Mouse (Mus musculus): ENCODE data around the gene Bbx. TPM values are rescaled to one million over a fixed set of nuclear protein-coding genes. Genes with fewer than 3 reads are reported as not detected.

Gene Bbx
- polyA plus RNA-seq, 1 experiment from 2014 or later = 20.4 TPM

DNA sequence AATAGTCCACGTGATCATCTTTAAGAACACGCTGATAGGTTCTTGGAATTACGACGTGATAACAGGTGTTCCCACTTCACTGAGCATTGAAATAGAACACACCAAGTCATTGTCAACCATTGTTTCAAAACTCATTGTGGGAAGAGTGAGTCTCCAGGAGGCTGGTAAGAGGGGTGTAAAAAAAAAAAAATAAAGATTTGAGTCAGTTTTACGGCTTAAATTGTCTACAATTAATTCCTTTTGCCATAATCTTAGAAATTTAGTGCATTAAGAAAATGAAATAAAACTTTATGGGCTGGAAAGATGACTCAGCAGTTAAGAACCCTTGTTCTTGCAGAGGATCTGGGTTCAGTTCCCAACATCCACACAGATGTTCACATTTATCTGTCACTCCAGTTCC, 261.4 kb downstream of the Bbx start:
- ATAC-seq (ENCODE audit: low FRiP score, low read depth) = no peak
- no peaks in the 10 kb centered on the region for H3K27me3 ChIP-seq
- WGBS = 96% methylated on average over 5 of the region's 5 CpGs

DNA sequence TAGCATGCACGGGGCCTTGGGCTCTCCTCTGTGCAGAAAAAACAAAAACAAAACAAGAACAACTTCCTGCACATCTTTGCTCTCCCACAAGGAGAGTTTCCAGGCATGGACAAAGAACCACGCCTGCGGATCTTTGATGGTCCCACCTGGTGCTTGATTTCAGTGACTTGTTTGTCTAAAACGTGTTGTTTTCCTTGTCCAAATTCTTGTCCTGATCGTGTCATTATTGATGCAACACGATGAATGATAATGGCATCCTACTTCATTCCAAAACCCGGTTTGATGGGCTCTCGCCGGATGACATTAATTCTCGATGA, 264.2 kb downstream of the Bbx start:
- H3K9me3 ChIP-seq = no peaks in the 10 kb centered on the region
- no peaks in the 10 kb centered on the region for H3K27me3 ChIP-seq
- H3K4me2 ChIP-seq = no peak overlapping the region
- H3K9ac ChIP-seq = no peak overlapping the region
- no peak overlapping the region for H3K4me3 ChIP-seq
- no peak for ATAC-seq (ENCODE audit: low FRiP score, low read depth)
- peaks cover 3% of the 10 kb centered on the region; the same call in 1 of the 2 replicates for H3K4me1 ChIP-seq (replicated peaks)
- H3K27ac ChIP-seq (replicated peaks) = no peak overlapping the region
- H3K36me3 ChIP-seq = no peaks in the 10 kb centered on the region
- WGBS = 84% methylated on average over 10 of the region's 10 CpGs

More for the DNA sequence above, 261.4 kb downstream of the Bbx start:
- Histone ChIP-seq H3K4me1 (replicated peaks) (peaks cover 3% of the 10 kb centered on the region; the same call in 1 of the 2 replicates), H3K36me3 (no peaks in the 10 kb centered on the region), H3K9ac (no peak overlapping the region), H3K4me2 (no peak overlapping the region), H3K9me3 (no peaks in the 10 kb centered on the region), H3K4me3 (no peak overlapping the region), H3K27ac (replicated peaks) (no peak overlapping the region)

DNA sequence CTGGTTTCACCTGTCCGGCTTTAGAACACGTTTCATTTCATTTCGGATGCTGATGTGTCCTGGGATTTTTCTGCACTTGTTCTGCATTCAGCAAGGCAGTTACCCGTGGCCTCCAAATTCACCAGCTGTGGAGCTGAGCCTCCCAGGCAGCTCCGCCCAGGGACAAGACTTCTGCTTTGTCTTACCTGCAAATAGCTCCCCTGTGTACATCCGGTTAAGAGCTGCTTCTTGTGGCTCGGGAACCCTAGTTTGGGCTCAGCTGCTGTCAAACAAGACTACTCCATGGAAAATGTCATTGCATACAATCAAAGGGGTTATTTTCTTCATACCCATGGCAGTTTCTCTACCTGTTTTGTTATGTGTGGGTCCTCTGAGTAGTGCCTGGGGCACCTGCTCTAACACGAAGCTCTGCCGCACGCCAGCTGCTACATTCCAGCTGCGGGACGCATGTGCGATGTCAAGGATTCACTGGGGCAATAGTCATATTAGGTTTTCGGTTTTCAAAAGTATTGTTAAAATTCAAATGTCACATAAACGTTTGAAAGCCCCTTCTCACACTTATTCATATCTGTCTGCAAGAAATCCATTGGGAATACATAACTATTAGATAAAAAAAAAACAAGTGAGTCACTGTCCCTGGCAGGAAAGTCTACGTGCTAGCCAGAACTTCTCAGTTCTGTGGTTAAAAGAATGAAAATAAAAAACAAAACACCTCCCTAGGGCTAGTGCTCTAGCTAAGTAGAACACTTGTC, 264.8 kb downstream of the Bbx start:
- no peaks in the 10 kb centered on the region for H3K36me3 ChIP-seq
- no peak for ATAC-seq (ENCODE audit: low FRiP score, low read depth)
- no peak overlapping the region for H3K9ac ChIP-seq
- H3K27ac ChIP-seq (replicated peaks) = no peak overlapping the region
- peaks cover 3% of the 10 kb centered on the region; the same call in 1 of the 2 replicates for H3K4me1 ChIP-seq (replicated peaks)
- WGBS = 70% methylated on average over 16 of the region's 16 CpGs
- H3K4me2 ChIP-seq = no peak overlapping the region
- no peaks in the 10 kb centered on the region for H3K27me3 ChIP-seq
- H3K9me3 ChIP-seq = no peaks in the 10 kb centered on the region
- H3K4me3 ChIP-seq = no peak overlapping the region

DNA sequence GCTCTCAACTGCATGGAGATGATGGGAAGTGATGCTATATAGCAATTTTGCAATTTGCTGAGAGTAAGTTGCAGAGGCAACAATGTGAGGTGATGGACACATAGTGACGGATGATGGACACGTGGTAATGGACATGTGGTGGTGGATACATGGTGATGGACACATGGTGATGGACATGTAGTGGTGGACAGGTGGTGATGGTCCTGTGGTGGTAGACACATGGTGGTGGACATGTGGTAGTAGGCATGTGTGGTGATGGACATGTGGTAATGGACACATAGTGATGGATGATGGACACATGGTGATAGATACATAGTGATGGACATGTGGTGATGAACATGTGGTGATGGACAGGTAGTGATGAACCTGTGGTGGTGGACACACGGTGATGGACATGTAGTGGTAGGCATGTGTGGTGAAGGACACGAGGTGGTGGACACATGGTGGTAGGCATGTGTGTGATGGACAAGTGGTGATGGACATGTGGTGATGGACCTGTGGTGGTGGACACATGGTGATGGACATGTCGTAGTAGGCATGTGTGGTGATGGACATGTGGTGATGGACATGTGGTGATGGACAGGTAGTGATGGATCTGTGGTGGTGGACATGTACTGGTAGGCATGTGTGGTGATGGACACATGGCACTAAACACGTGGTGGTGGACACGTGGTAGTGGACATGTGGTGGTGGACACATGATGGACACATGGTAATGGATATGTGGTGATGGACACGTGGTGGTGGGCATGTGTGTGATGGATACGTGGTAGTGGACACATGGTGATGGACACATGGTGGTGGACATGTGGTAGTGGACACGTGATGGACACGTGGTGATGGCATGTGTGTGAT, 271.5 kb downstream of the Bbx start:
- no peaks in the 10 kb centered on the region for H3K4me1 ChIP-seq (replicated peaks)
- H3K9ac ChIP-seq = no peak overlapping the region
- no peak overlapping the region for H3K4me3 ChIP-seq
- ATAC-seq (ENCODE audit: low FRiP score, low read depth) = peak; percentile 72; the same call in 1 of the 2 replicates
- 98% methylated on average over 11 of the region's 11 CpGs for WGBS
- H3K4me2 ChIP-seq = no peak overlapping the region
- no peaks in the 10 kb centered on the region for H3K36me3 ChIP-seq
- no peaks in the 10 kb centered on the region for H3K9me3 ChIP-seq
- no peaks in the 10 kb centered on the region for H3K27me3 ChIP-seq
- no peak overlapping the region for H3K27ac ChIP-seq (replicated peaks)

DNA sequence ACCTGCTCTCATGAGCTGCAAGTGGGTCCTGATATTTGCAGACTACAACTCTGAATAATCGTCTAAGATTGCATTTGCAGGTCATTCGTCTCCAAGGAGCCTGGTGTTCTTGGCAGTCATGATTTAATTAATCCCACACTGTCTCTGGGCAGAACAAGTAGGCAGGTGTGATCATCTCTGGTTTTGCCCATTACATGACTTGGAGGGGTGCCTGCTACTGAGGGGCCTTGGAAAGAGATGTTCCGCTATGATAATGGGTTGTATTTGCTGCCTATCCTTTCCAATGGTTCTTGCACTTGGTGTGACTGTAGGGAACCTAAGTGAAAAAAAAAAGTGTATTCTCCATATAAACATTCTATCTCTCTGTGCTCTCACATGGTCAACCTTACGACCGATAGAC, 273.6 kb downstream of the Bbx start:
- WGBS = 78% methylated on average over 5 of the region's 5 CpGs
- H3K9ac ChIP-seq = no peak overlapping the region

DNA sequence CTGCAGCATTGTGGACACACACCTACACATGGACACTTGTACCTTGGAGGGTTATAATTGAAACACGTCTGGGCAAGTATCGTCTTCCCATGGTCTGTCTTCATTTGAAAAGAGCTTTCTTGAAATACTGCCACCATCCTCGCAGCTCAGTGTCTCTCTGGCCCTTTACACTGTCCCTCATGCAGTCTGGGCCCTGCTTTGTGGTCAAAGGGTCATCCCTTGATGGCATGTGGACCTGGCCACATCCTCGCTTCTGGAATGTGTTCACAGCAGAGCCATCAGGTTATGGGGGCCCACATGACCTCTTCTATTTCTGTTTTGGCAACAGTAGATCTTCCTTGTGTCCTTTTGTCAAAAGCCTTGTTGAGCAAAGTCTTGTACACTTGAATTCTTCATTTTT, 282.6 kb downstream of the Bbx start:
- no peak for ATAC-seq (ENCODE audit: low FRiP score, low read depth)
- 87% methylated on average over 4 of the region's 4 CpGs for WGBS
- no peaks in the 10 kb centered on the region for H3K4me1 ChIP-seq (replicated peaks)
- no peaks in the 10 kb centered on the region for H3K9me3 ChIP-seq
- no peak overlapping the region for H3K27ac ChIP-seq (replicated peaks)
- H3K9ac ChIP-seq = no peak overlapping the region
- no peaks in the 10 kb centered on the region for H3K36me3 ChIP-seq
- no peak overlapping the region for H3K4me2 ChIP-seq
- H3K27me3 ChIP-seq = no peaks in the 10 kb centered on the region
- H3K4me3 ChIP-seq = no peak overlapping the region

More for the DNA sequence above, 273.6 kb downstream of the Bbx start:
- no peak for ATAC-seq (ENCODE audit: low FRiP score, low read depth)
- Histone ChIP-seq H3K4me3 (no peak overlapping the region), H3K4me1 (replicated peaks) (no peaks in the 10 kb centered on the region), H3K36me3 (no peaks in the 10 kb centered on the region), H3K9me3 (no peaks in the 10 kb centered on the region), H3K27me3 (no peaks in the 10 kb centered on the region), H3K27ac (replicated peaks) (no peak overlapping the region), H3K4me2 (no peak overlapping the region)

DNA sequence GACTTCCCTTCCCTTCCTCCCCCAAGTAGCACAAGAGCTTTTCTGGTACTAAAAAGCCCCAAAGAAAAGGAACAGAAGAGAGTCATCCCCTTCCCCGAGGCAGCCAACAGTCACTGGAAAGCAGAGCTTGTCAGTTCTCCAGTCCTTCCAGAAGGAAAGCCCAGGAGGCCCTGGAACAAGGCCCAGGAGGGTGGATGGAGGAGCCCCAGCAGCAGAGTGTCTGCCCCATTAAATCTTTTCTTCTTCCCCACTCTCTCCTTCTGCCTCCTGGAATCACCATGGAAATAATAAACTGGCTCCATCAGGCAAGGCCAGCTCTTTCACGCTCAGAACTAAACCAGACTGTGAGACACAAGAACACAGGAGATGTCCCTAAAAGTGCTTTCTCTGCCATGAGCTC, 284.3 kb downstream of the Bbx start:
- no peaks in the 10 kb centered on the region for H3K4me1 ChIP-seq (replicated peaks)
- H3K4me3 ChIP-seq = no peak overlapping the region
- 46% methylated on average over 2 of the region's 2 CpGs for WGBS
- no peak overlapping the region for H3K4me2 ChIP-seq
- H3K9me3 ChIP-seq = no peaks in the 10 kb centered on the region
- H3K27ac ChIP-seq (replicated peaks) = peak overlapping the region; percentile 38; the same call in 1 of the 2 replicates
- H3K36me3 ChIP-seq = no peaks in the 10 kb centered on the region
- H3K9ac ChIP-seq = no peak overlapping the region
- ATAC-seq (ENCODE audit: low FRiP score, low read depth) = peak; percentile 79
- no peaks in the 10 kb centered on the region for H3K27me3 ChIP-seq

Other genes with a start within 250 kb of the Bbx start
- gene Ccdc54, start 158.8 kb upstream of the Bbx start, polyA plus RNA-seq (2015; fragmentation: Nextera tagmentation; extraction: Ambion mirVana) = not detected in 2 replicates

Data from hindbrain, embryonic 15.5 days (tissue).